Mouse (Mus musculus): Measurements from ENCODE around the gene Lrrfip1.

Lrrfip1 gene

DNA sequence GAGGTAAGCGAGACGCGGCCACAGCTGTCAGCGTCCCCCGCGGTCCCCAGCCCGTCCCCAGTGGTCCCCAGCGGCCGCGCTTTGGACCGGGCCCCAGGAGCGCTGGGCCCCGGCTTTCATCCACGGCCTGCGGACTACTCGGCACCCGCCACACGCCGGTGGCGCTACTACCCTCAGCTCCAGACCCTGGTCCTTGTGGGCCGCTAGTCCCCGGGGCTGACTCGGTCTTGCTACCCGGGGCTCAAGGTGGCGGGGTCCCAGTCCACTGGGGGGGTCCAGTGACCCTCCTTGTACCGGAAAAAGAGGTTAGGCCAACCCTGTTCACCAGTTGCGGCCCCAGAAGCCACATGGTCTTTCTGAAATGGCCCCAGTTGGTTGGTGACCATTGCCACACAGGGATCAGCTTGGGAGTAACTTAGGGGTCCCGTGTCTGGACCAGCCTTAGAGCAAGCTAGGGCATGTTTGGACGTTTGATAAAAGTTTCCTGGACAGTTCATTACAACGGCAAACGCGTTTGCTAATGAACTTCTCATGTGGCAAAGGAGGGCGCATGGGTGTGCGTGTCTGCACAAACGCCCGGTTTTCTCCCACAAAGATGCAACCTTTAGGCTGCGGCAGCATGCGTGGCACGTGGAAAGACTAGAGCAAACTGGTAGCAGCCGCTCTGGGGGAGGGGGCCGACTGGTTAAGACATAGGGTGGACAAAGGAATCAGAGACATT lies 514 bp downstream of the Lrrfip1 start:
- DNase-seq (ENCODE audit: low spot score) = no peak

DNA sequence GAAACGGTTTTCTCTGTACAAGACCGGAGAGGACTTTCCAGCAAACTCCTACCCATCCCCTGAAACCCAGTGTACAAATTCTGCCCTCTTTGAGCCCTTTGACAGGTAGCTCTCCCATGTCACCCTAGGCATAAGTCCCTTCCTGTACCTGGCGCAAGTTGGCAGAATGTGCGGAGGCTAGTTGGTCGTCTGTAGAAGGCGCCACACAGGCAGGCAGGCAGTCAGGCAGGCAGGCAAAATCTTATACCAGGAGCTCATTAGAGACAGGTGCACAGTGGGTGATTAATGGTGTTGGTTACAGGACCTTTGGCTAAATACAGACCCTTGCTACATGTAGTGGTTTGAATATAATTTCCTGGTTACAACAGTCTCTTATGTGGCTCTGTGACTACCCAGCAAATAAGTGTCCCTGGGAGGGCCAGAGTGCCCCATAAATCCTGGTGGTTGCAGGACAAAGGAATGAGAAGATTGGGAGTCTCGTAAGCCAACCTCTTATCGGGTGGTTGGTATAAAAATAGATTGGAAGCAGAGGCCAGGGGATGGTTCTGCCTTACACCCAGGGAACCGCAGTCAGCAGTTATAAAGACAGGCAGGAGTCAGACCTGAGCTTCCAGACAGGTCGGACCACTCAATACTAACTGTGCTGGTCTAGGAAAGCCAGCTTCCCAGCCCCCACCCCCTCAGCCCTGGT lies 1.5 kb downstream of the Lrrfip1 start:
- DNase-seq (ENCODE audit: low spot score) = no peak

DNA sequence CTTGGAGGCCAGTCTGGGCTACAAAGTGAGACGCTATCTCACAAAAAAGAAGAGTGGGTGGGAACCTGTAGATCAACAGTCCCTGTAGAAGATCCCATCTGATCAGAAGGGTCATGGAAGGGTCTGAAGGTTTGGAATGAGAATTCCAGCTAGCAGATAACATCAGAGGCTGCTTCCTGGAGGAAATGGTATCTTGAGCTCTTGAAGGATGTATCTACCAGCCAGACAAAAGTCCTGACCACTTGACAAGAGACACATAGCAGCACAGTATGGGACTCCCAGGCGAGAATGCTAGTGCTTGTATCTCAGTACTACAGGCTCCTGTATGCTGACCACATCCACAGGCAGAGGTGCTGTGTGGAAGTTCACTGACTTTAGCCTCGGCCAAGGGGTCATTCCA lies 2.6 kb downstream of the Lrrfip1 start:
- no peak for DNase-seq (ENCODE audit: low spot score)

DNA sequence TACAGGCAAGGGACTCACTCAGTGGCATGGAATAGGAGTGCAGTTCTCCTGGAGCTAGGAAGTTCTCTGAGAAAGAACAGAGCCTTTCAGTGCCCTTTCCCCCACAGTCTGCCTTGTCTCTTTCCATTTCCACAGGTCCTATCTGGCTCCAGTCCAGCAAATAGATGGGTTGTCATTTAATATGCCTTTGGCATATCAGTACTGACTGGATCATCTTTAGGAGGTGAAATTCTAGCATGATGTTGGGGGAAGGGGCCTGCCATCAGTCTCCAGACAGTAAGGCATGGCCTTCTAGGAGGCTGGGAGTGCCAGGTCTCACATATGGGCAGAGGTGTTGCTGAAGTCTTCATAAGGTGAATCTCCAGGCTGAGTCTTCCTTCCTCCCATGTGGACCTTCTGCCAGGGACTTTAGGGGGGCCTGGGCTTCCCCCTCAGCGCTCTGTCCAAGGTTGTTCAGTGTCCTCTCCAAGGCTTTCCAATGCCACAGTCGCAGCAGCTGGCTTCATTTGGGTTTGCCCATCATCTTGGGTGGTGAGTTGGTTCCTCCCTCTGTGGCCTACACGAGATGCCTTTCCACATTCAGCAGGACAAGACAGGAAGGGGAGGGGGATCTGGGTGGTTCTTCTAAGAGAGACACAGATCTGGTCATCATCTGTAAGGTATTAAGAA lies 3.5 kb downstream of the Lrrfip1 start:
- DNase-seq (ENCODE audit: low spot score) = no peak

DNA sequence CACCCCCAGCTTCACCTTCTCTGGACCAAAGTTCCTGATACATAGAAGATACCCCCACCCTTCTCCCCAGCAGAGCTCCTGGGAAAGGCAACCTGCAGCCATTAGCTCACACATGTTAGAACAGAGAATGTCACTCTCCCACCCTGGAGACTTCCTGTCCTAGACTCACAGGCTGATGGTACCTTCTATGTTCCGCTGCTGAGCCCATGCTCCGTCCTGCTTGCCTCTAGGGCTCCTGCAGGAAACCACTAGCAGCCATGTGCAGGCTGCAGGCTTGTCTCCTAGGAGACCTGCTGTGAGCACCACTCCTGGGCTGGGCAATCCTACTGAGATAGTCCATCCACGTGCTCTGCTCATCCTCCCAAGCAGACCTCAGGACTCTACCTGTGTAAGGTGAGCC lies 4.1 kb downstream of the Lrrfip1 start:
- no peak for DNase-seq (ENCODE audit: low spot score)

DNA sequence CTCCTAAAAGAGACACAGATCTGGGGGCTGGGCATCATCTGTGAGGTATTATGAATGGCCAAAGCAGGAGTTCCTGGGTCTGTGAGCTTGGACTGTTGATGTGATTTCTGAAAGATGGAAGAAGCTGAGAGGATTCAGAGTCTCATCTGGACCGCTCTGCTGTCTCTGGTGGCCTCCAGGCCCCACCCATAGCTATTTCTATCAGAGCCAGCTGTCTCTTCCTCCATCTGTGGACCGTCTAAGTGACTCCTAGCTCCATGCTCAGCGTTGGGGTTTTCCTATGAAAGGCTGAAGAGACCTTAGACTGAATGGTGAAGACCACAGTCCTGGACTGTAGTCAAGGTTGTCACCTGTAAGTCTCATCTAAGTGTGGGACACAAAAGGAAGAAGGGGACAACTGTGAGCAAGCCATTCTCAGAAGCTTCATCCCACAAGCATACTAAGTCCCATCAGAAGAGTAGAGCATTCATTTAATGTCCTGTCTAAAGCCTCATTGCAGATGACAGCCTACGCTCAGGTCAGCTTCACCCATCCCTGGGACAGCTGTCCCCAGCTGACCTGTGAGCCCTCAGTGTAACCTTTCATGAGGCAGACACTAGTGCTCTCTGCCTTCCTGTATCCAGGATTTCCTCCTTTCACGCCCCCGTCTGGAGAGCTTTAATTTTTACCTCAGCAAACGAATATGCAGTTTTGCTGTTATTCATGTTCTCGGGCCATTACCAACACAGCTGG lies 5.2 kb downstream of the Lrrfip1 start:
- no peak for DNase-seq (ENCODE audit: low spot score)

DNA sequence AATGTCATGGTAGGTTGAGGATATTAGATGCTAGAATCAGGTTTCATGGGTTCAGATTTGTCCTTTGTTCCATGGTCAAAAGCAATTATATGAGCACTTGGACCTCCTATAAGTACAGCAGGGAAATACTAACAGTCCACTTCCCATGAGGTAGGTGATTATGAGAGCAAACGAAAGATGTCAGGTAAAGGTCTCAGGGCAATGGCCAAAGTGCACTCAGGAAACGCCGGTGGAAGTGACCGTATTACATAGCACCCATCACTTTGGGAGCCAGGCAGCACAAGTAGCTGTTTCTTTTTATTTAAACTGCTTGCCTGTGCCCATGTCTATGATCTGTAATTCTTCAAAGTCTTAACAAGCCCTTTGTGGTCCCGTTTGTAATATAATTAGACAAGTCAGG lies 7.5 kb downstream of the Lrrfip1 start:
- no peak for DNase-seq (ENCODE audit: low spot score)

DNA sequence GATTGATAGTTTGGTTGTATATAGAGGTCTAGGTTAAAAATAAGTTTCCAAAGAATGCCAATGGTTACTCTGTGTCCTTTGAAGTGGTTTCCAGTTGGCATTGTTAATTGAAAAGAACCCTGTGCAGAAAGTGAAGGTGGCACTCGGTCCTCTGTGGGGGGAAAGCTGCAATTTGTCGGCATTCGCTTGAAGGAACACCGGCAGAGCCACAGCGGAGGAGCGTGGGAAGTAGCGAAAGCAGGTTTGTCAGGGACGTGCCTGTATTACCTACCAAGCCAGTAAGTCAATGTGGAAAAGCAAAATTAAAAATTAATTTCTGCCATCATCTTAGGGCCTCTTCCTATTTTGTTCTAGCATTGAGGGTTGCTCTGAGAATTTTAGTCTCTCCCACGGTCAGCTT lies 8.2 kb downstream of the Lrrfip1 start:
- no peak for DNase-seq (ENCODE audit: low spot score)

DNA sequence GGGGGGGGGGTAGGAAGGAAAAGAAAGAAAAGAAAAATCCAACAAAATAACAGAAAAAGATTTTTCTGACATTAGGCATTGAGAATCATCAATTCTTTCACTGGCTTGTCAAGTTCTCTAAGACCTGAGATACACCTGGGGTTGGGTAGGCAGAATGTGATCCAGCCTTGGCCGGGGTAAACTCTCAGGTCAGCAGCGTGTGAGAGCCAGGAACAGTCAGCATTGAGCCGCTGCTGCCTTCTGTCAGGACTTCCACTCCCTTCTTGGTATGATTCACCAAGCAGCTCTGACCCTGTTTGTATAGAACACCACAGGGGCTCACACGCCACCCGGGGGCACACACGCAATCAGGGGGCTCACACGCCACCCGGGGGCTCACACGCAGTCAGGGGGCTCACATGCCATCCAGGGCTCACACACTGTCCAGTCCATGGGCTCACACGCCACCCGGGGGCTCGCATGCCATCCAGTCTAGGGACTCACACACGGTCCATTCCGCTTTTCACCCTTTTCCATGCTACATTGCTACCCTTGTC lies 9.7 kb downstream of the Lrrfip1 start:
- DNase-seq (ENCODE audit: low spot score) = no peak

DNA sequence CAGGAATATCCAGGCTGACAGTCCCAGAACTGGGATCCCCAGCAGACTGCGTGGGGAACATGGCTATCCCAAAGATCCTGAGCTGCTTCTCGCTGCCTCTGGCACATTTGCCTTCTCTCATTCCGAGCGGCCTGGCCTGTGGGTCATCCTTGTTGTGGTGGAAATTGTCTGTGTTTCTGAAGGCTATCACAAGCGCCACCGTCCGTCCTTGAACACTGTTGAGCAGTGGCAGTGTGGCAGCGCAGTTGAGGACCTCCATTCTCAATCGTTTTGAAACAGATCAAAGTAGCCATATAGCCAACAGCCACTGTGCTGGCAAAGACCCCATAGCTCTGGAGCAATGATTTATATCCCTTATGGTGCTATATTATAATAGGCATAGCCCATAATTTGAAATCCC lies 10.2 kb downstream of the Lrrfip1 start:
- no peak for DNase-seq (ENCODE audit: low spot score)

DNA sequence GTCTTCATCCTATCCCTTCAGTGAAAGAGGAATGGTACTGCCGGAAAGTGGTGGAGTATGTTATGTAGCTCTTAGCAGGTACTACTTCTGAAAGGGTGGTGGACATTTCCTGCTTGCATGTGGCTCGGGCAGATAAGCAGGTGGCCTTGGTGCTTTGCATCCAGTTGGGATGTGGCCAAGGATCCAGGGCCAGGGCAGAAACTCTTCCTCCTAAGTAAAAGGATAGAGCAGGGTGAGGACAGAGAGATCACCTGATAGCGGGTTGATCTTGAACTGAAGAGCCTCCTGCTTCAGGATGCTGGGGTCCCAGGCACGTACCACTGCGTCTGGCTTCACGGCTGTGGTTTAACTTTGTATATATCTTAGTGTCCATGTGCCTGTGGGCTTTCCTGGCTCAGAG lies 10.7 kb downstream of the Lrrfip1 start:
- DNase-seq (ENCODE audit: low spot score) = no peak

DNA sequence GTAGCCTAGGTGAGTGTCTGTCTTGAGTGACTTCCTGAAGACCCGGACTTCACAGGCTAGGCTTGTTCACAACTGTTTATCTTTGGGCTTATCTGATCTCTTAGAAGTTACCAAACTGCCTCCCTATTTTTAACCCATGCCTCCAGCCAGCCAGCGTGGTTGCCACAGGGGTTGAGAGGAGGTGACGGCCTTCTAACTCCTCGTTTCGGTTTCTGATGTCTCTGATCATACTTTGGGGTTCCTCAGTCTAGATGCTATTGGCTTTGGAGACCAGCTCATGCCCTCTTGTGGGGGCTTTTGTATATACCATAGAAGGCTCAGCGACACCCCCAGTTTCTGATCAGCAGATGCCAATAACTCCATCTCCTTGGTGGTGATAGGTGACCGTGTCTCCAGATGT lies 11.7 kb downstream of the Lrrfip1 start:
- no peak for DNase-seq (ENCODE audit: low spot score)

DNA sequence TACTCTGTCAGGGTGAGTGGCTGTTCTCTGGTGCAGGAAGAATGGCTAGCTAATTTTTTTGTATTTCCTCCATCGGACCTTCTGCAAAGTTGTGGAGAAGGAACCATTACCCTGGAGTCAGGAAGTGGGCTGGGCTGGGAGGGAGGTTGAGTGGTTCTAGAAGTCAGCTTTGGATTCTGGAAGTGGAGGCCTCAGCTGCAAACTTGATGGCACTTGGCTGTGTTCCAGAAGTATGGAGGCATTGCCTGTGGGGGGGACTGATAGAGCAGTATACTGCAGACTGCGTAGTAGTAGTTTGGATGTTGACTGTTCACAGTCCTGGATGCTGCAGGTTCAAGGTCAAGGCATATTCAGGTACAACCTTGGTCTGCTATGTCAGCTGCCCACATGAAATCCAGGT lies 12.2 kb downstream of the Lrrfip1 start:
- DNase-seq (ENCODE audit: low spot score) = no peak

DNA sequence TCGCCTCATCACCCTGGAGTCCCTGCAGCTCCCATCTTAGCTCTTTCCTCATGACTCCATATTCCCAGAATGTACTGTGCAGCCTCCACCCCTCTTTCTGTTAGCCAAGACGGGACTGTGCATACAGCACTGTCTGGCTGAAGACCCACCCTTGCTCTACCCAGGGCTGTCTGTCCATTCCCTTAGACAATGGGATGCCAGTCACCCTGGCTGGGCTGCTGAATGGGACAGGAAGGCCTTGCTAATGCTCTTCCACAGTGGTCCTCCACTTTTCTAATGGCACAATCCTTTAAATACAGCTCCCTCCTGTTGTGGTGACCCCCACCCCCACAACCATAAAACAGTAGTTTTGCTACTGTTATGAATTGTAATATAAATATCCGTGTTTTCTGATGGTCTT lies 12.8 kb downstream of the Lrrfip1 start:
- no peak for DNase-seq (ENCODE audit: low spot score)

DNA sequence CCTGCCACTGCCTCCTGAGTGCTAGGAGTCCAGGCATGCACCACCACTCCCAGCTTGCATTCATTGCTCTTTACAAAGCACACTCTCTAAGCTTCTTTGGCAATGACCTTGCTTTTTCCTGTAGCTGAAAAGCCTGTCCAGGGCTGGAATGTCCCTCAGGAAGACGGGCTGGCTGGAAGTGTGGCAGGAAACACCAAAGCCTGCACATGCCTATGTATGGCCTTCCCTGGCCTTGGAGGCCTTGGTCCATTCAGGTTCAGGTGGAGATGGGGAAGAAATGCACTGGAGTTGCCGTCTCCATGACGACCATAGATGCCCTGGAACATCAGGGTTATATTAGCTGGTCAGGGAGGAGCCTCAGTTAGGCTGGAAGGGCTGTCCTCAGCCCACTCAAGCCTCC lies 15.3 kb downstream of the Lrrfip1 start:
- no peak for DNase-seq (ENCODE audit: low spot score)

DNA sequence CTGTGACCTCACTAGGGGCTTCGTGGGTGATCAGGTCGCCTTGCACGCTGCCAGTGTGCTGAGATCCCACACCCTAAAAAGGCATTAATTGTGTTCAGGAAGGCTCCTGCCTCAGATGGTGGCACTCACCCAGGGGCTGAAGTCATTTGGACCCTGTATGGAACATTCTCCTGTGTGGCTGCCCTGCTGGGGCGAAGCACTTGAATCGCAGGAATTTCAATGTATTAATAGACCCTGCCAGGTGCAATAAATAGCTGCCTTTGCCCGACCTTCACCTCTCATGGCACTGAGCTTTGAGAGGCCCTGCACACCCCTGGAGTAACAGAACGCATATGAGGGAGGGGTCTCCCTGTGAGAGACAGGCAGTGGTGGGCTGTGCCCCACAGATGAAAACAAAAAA lies 17.0 kb downstream of the Lrrfip1 start:
- no peak for DNase-seq (ENCODE audit: low spot score)

DNA sequence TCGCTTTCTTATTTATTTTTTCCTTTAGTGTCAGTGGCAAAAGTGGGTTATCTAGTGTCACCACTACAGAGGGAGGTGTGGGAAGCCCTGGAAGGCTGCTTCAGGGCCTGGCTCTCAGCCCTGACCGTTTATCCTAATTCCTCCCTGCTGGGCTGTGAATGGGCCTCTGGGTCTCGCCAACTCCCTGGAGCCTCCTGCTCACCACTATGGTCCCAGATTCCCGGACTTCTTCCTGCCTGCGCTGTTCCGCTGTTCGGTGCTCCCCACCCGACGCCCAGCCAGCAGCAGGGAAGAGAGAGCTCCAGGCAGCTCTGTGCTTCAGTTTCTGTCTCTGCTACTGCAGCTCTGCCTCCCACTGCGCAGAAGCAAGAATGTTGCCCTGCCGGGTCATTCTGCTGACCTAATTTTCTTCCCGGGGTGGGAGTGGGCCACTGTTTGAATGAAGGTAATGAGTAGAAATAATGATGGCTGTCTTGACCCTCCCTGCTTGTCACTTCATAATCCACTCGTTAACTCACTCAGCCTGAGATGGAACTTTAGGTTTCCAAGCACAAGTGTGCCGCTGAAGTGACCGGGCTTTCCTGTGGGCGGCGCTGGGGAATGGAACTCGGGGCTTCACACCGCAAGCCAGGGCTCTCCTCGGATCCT lies 18.7 kb downstream of the Lrrfip1 start:
- DNase-seq (ENCODE audit: low spot score) = no peak

DNA sequence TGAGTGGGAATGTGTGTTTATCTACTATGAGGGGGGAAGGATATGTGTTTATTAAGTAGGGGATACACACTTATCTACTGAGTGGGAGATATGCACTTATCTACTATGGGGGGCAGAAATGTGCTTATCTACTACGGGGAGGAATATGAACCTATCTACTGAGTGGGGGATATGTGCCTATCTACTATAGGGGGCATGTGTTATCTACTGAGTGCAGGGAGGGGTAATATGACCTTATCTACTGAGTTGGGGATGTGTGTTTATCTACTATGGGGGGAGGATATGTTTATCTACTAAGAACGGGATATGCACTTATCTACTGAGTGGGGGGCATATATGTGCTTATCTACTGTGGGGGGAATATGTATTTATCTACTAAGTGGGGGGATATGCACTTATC lies 20.8 kb downstream of the Lrrfip1 start:
- no peak for DNase-seq (ENCODE audit: low spot score)

DNA sequence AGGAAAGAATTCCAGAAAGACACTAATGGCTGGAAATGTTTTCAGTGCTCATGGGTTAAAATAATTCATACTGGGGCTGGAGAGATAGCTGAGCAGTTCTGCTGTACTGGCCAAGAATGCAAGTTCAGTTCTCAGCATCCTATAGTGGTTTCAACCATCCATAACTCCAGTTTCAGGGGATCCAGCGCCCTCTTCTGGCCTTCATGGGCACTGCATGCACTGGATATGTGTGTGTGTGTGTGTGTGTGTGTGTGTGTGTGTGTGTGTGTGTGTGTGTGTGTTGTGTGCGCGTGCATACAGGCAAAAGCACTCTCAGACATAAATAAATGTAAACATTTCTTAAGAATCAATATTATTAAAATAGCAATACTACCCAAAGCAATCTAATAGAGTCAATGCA lies 22.8 kb downstream of the Lrrfip1 start:
- DNase-seq (ENCODE audit: low spot score) = no peak

DNA sequence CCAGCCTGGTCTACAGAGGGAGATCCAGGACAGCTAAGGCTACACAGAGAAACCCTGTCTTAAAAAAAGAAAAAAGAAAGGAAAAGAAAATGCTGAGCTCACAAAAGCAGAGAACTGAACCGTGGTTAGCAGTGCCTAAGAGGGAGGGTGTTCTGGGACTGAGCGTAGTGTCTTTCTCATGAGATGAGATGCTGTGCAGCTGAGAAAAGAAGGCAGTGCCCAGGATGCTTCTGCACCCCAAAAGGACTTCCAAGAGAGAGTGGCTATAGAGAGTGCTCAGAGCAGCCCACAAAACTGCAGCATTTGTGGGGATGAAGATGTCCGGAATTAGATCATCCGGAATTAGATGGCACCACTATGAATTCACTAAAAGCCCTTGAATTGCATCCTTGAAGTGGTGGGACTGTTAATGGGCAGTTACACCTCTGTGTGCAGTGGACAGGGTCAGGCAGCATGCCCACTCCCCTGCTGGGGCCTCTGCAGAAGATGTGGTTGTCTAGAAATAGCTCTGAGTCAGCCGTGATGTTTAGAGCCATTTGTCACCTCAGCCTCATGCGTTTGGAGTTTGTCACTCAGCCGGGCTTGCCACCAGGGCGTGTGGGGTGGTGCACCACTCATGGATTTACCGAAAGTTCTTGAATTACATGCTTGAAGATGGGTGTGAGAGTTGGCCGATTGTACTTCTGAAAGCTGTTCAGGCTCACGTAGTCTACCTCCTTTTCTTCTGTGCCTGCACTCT lies 23.8 kb downstream of the Lrrfip1 start:
- DNase-seq (ENCODE audit: low spot score) = no peak

DNA sequence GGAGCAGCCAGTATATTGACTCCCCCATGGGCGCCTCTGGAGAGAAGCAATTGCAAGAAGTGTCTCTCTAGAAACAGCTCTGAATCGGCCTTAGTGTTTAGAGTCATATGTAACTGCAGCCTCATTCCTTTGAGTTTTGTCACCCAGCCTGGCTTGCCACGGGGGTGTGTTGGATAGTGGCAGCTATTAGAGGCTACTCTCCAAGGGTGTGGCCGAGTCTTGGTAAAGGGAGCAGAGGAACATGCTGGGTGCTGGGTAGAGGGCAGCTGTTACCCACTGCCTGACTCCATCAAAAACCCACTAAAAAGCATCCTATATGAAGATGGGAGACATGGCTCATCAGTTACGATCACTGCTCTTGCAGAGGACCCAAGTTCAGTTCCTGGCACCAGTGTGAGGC lies 24.7 kb downstream of the Lrrfip1 start:
- no peak for DNase-seq (ENCODE audit: low spot score)
